Mouse (Mus musculus) heart, embryonic 12.5 days (tissue): Measurements from ENCODE around the gene Icos. TPM values are rescaled to one million over a fixed set of nuclear protein-coding genes. Genes with fewer than 3 reads are reported as not detected.

Experiments
- ATAC-seq: fragments of 200-750 bp; cut with Nextera tagmentation; 2 replicates; pipeline ENCODE4 v1.8.0; 2017; ENCODE audit warnings: moderate TSS enrichment, moderate library complexity; ENCODE audit not compliant: insufficient number of reproducible peaks, low FRiP score
- H3K27ac ChIP-seq: fragments of 300-500 bp; sonication (generic); 2 replicates; pipeline ENCODE4 v1.5.1; 2016; ENCODE audit warnings: mild to moderate bottlenecking, moderate library complexity; ENCODE audit not compliant: poor library complexity, severe bottlenecking
- H3K27me3 ChIP-seq: fragments of 300-500 bp; sonication (generic); replicated peaks from 2 replicates; pipeline ENCODE4 v1.6.1; 2016; ENCODE audit warnings: mild to moderate bottlenecking, moderate library complexity
- H3K36me3 ChIP-seq: fragments of 300-500 bp; sonication (generic); 2 replicates; pipeline ENCODE4 v1.6.1; 2016; ENCODE audit warnings: mild to moderate bottlenecking, moderate library complexity
- H3K4me1 ChIP-seq: fragments of 300-500 bp; sonication (generic); replicated peaks from 2 replicates; pipeline ENCODE4 v1.6.1; 2016; ENCODE audit warnings: mild to moderate bottlenecking
- H3K4me2 ChIP-seq: fragments of 300-500 bp; sonication (generic); 2 replicates; pipeline ENCODE4 v1.6.1; 2016; ENCODE audit warnings: mild to moderate bottlenecking, moderate library complexity
- H3K4me3 ChIP-seq: fragments of 300-500 bp; sonication (generic); 2 replicates; pipeline ENCODE4 v1.5.1; 2016; ENCODE audit warnings: mild to moderate bottlenecking
- H3K9ac ChIP-seq: fragments of 300-500 bp; sonication (generic); 2 replicates; pipeline ENCODE4 v1.6.1; 2016; ENCODE audit warnings: mild to moderate bottlenecking, moderate library complexity
- H3K9me3 ChIP-seq: fragments of 300-500 bp; sonication (generic); replicated peaks from 2 replicates; pipeline ENCODE4 v1.6.1; 2016; ENCODE audit warnings: mild to moderate bottlenecking, moderate library complexity
- WGBS: fragments of 180-500 bp; shearing (Covaris S2); methylation state at CpG from one replicate; pipeline ENCODE4 v1.1.7; 2016; 5-methylcytosine and 5-hydroxymethylcytosine counted together
- polyA plus RNA-seq: library from polyadenylated mRNA; unstranded; fragments of >200 nt; fragmentation: Nextera tagmentation; extraction: Ambion mirVana; gene quantifications from 2 replicates; pipeline ENCODE4 v1.2.1, GENCODE M21; 2016

Icos gene
- polyA plus RNA-seq, 1 experiment from 2014 or later: 0.08 TPM

DNA sequence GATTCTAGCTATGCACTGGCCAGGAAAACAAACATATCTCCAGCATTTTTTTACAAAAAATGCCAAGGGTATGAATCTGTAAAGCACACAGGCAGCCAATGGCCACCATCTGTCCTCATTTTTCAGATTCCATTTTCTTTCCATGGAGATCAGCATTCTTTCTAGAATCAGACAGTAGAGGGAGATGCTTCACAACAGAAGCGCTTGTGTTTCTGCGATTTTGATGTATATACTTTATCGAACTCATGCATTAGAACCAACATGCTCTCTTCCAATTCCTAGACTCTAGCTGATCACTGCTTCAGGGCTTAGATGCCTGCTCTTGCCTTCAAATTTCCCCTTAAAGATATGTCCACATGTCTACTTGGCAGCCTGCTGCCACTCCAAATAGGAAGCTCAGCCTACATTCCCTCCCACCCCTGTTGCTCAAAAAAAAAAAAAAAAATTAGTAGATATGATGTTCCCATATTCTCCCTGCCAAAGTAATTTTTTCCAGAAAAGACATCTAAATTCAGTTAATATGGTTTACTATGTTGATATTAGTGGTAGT, 20.4 kb downstream of the Icos start:
- no peak overlapping the region for H3K27ac ChIP-seq
- H3K4me1 ChIP-seq: peaks cover 14% of the 10 kb centered on the region
- no peak overlapping the region for H3K4me3 ChIP-seq
- no peak for ATAC-seq
- H3K9me3 ChIP-seq: no peaks in the 10 kb centered on the region
- H3K27me3 ChIP-seq: no peaks in the 10 kb centered on the region
- WGBS: 84% methylated on average over 3 of the region's 3 CpGs
- H3K36me3 ChIP-seq: no peaks in the 10 kb centered on the region
- H3K9ac ChIP-seq: no peak overlapping the region
- no peak overlapping the region for H3K4me2 ChIP-seq

DNA sequence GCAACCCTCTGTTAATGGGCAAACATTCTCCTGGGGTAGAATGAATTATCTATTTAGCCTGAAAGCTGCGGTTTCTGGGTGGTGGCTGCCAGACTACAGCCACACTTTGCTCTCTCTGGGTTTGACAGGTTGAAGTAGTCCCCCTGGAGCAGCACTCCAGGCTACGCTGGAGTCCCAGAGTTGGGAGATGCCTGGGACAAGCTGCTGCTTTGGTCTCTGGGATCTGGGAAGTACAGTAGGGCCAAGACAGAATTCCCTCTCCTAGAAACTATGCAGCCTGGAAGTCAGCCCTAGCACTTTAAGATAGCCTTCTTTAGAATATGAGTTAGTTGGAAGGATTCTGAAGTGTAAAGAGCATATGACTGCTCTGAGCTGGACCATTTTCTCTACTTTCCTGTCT, 21.0 kb downstream of the Icos start:
- H3K4me3 ChIP-seq: no peak overlapping the region
- no peaks in the 10 kb centered on the region for H3K36me3 ChIP-seq
- peaks cover 14% of the 10 kb centered on the region for H3K4me1 ChIP-seq
- no peaks in the 10 kb centered on the region for H3K27me3 ChIP-seq
- H3K9ac ChIP-seq: no peak overlapping the region
- no peaks in the 10 kb centered on the region for H3K9me3 ChIP-seq
- H3K27ac ChIP-seq: peak overlapping the region; percentile 68
- H3K4me2 ChIP-seq: no peak overlapping the region
- 32% methylated on average over 2 of the region's 2 CpGs for WGBS
- ATAC-seq: peak; percentile 59; the same call in 1 of the 2 replicates

DNA sequence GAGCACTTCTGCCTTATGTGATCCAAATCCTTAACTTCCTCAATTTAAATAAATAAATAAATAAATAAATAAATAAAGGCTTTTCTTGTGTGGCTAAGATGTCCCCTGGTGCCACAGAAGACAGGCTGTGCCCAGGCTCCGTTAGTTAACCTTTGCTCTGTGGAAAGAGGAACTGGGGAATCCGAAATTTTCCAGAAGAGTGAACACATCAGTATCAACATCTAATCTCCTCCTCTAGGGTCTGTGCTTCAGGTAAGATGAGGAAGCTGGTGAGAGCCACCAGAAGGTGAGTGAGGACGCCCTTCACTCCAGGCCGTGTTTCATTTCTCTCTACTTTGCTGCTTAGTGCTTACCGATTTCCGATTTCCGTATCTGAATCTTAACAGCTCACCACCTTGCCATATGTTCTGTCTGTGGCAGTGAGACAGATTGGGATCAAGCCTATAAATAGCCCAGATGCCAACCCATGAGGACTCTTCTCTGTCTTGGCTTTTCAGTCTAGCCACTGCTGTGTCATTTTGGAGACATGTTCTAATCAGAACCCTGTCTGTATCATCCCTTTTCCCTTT, 24.1 kb downstream of the Icos start:
- Histone ChIP-seq H3K9ac (no peak overlapping the region), H3K36me3 (no peaks in the 10 kb centered on the region), H3K4me3 (no peak overlapping the region), H3K9me3 (no peaks in the 10 kb centered on the region), H3K27ac (no peak overlapping the region), H3K4me1 (peaks cover 14% of the 10 kb centered on the region), H3K4me2 (no peak overlapping the region), H3K27me3 (no peaks in the 10 kb centered on the region)
- 71% methylated on average over 7 of the region's 7 CpGs for WGBS
- ATAC-seq: no peak

DNA sequence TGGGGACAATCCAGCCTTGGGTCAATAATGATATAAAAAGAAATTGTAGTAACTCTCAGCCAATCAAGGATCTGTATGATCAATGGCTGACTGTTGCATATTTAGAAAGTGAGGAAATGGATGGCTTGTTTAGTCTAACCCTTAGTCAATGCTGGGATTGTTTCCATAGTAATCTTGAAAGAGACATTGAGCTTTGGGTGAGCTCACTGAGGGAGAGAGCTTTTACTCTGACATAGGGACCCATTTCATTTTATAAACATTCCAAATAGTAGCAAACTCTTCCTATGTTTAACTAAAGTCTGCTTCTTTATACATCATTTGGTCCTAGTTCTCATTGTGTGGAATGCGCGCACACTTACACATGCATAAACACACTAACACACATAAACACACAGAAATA, 28.5 kb downstream of the Icos start:
- no peaks in the 10 kb centered on the region for H3K4me1 ChIP-seq
- no peaks in the 10 kb centered on the region for H3K27me3 ChIP-seq
- H3K27ac ChIP-seq: no peak overlapping the region
- no peak overlapping the region for H3K4me2 ChIP-seq
- 89% methylated on average over 2 of the region's 2 CpGs for WGBS
- no peak overlapping the region for H3K9ac ChIP-seq
- H3K36me3 ChIP-seq: no peaks in the 10 kb centered on the region
- no peaks in the 10 kb centered on the region for H3K9me3 ChIP-seq
- H3K4me3 ChIP-seq: no peak overlapping the region
- ATAC-seq: no peak

DNA sequence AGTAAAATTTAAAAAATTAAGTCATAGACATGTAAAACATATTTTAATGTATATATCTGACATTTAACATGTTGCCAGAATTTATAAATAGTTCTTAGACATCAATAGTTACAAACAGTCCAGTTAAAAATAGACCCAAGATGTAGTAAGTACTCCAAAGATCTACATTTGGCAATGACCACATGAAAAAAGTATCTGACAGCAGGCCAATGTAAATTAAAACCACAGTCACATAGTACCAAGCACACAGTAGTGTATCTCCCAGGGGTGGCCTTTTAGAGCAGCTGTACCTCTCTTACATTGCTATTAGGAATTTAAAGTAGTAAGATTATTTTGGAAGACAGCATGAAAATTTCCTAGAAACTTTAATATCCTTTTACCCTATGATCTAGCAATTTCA, 29.8 kb downstream of the Icos start:
- ATAC-seq: no peak
- Histone ChIP-seq H3K36me3 (no peaks in the 10 kb centered on the region), H3K9me3 (no peaks in the 10 kb centered on the region), H3K4me2 (no peak overlapping the region), H3K4me3 (no peak overlapping the region), H3K9ac (no peak overlapping the region), H3K27ac (no peak overlapping the region), H3K27me3 (no peaks in the 10 kb centered on the region), H3K4me1 (no peaks in the 10 kb centered on the region)

DNA sequence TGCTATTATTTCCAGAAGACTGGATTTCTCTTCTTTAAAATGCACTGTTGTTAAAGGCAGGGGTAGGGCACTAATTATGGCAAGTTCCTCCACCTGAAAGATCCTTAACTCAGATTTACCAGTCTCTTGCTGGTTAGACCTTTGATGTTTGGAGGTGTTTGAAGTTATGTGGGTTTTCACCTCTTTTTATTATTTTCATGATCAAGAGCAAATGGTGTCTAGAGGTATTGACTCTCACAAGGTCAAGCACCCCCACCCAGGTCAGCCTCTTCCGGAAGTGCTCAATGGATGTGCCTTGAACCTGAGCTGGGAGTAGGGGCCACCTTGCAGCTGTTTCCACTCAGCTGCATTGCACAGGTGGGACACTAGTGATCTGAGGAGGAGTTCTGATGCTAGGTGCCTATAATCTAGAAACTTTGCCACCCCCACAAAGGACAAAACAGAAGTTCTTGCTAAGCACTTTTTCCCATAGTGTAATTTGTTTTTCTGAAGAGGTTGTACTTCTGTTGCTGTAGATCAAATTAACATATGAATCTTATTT, 38.9 kb downstream of the Icos start:
- Histone ChIP-seq H3K27me3 (no peaks in the 10 kb centered on the region), H3K36me3 (no peaks in the 10 kb centered on the region), H3K9ac (no peak overlapping the region), H3K9me3 (no peaks in the 10 kb centered on the region), H3K4me1 (no peaks in the 10 kb centered on the region), H3K4me3 (no peak overlapping the region), H3K4me2 (no peak overlapping the region), H3K27ac (no peak overlapping the region)
- WGBS: 79% methylated on average over 1 of the region's 1 CpGs
- ATAC-seq: no peak

DNA sequence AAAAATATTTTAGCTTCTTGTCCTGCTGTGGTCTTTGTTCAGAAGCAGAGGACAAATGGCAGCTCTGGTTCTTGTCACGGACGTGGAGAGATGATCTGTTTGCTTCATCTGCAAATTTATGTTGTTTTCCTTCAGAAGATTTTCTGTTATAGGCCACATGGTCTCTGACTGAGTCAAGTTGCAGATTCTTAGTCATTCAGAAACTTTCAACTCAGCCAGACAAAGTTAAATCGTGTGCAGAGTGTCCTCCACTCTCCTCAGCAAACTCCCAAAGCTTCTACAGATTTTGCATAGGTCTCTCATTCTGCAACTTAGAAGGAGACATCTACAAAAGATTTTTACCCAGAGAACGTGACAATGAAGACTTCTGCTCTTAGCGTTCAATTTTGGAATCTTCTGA, 49.0 kb downstream of the Icos start:
- H3K4me3 ChIP-seq: no peak overlapping the region

DNA sequence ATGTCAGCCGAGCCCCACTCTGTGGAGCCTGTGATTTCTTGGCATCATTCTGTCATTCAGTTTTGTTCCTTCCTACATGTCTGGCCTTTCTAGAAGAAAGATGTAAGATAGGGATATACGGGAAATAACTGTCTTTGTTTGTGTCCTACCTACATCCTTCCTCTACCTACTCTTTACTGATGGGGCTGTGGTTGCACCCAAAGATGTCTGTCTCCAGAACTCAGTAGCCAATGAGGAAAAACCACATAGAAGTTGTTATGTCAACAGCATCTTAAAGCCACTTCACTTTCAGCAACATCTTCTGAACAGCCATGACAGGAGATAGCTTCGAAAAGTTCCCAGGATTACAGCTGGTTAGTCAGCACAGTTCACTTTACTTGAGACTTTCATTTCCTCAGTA, 49.8 kb downstream of the Icos start:
- 79% methylated on average over 3 of the region's 3 CpGs for WGBS

More for the DNA sequence above, 49.0 kb downstream of the Icos start:
- no peak for ATAC-seq
- Histone ChIP-seq H3K9ac (no peak overlapping the region), H3K4me1 (no peaks in the 10 kb centered on the region), H3K27me3 (0 out of 2 replicates have a peak, but pooled peaks cover 3% of the 10 kb centered on the region), H3K9me3 (no peaks in the 10 kb centered on the region), H3K4me2 (no peak overlapping the region), H3K27ac (no peak overlapping the region), H3K36me3 (no peaks in the 10 kb centered on the region)
- 77% methylated on average over 5 of the region's 5 CpGs for WGBS

DNA sequence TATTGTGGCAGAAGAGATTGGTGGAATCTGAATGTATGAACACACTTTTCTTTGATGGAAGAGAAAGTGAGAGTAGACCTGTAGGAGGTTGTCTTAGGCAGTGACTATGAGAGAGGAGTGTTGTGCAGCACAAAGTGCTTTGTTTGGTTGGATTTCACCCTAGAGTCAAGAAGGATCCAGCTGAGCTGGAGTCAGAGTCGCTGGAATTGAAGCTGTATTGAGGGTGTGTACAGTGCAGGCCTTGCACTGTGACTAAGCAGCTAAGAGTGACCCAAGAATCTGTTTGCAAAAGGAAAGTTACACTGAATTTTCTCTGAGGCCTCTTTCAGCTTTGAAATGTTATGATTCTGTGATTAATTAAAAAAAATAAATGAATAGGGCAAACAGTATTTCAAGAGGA, 52.2 kb downstream of the Icos start:
- 41% methylated on average over 1 of the region's 1 CpGs for WGBS
- Histone ChIP-seq H3K4me2 (no peak overlapping the region), H3K9me3 (no peaks in the 10 kb centered on the region), H3K9ac (no peak overlapping the region), H3K36me3 (no peaks in the 10 kb centered on the region), H3K27me3 (0 out of 2 replicates have a peak, but pooled peaks cover 3% of the 10 kb centered on the region), H3K27ac (no peak overlapping the region), H3K4me1 (no peaks in the 10 kb centered on the region), H3K4me3 (no peak overlapping the region)
- ATAC-seq: no peak

More for the DNA sequence above, 49.8 kb downstream of the Icos start:
- no peak for ATAC-seq
- Histone ChIP-seq H3K27ac (no peak overlapping the region), H3K4me1 (no peaks in the 10 kb centered on the region), H3K36me3 (no peaks in the 10 kb centered on the region), H3K9me3 (no peaks in the 10 kb centered on the region), H3K4me2 (no peak overlapping the region), H3K4me3 (no peak overlapping the region), H3K27me3 (0 out of 2 replicates have a peak, but pooled peaks cover 3% of the 10 kb centered on the region), H3K9ac (no peak overlapping the region)

DNA sequence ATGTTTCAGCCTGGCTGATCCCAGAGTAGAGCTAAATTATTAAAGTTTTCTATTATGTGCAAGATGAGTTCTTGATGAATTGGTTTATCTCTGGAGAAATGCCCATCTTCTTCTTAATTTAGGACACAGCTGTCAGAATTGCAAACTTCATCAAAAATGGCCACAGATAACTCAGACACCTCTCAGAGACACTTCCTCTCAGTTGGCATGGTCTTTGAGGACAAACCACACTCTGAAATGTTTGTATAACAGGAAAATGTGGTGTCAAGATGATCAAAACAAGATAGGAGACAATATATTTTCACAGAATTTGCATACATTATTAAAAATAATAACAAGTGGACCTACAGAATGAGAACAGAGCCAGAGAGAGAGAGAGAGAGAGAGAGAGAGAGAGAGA, 52.8 kb downstream of the Icos start:
- Histone ChIP-seq H3K27me3 (no peaks in the 10 kb centered on the region), H3K9me3 (no peaks in the 10 kb centered on the region), H3K36me3 (no peaks in the 10 kb centered on the region), H3K4me3 (no peak overlapping the region), H3K4me1 (no peaks in the 10 kb centered on the region), H3K9ac (no peak overlapping the region), H3K27ac (no peak overlapping the region), H3K4me2 (no peak overlapping the region)
- ATAC-seq: no peak

DNA sequence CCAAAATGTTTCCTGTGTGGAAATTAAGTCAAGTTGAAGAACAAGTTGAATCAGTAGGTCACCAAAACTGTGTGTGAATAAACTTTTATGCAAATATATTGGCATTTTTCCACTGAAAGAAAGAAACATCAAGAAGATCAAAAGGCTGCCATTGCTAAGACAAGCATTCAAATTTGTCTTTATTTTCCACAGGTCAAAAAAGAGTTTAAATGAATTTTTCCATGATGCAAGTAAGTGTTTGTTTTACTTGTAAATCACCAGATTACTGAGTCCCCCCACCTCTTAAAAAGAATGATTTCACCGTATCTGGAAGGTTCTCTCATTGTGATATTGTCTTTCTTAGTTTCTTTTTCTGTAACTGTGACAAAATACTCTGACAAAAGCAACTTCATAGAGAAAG, 57.5 kb downstream of the Icos start:
- H3K9ac ChIP-seq: no peak overlapping the region
- H3K4me1 ChIP-seq: no peaks in the 10 kb centered on the region
- no peak overlapping the region for H3K4me2 ChIP-seq
- 77% methylated on average over 1 of the region's 1 CpGs for WGBS
- H3K9me3 ChIP-seq: no peaks in the 10 kb centered on the region
- H3K36me3 ChIP-seq: no peaks in the 10 kb centered on the region
- no peak overlapping the region for H3K4me3 ChIP-seq
- H3K27ac ChIP-seq: no peak overlapping the region
- no peaks in the 10 kb centered on the region for H3K27me3 ChIP-seq
- no peak for ATAC-seq

DNA sequence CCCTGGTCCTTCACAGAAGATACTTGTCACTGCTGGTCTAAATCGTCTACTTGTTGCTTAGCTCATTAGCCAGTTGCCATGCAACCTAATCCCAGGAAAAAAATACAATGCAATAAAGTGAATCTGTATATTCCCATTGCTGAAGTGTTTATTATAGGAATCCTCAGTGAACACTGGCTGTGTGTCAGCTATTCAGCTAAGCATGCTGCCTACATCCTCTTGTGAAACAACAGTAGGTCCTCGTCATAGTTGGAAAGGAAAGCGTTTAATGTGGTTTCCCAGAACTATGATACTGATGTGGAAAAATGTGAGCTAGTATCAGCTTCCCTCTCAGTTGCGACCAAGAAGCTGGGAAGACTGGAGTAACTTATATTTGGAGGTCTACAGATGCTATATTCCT, 60.5 kb downstream of the Icos start:
- H3K27ac ChIP-seq: no peak overlapping the region
- no peaks in the 10 kb centered on the region for H3K4me1 ChIP-seq
- 74% methylated on average over 4 of the region's 4 CpGs for WGBS
- no peak overlapping the region for H3K4me3 ChIP-seq
- no peak overlapping the region for H3K4me2 ChIP-seq
- no peak overlapping the region for H3K9ac ChIP-seq
- no peak for ATAC-seq
- no peaks in the 10 kb centered on the region for H3K36me3 ChIP-seq
- no peaks in the 10 kb centered on the region for H3K9me3 ChIP-seq
- H3K27me3 ChIP-seq: no peaks in the 10 kb centered on the region
